Mouse (Mus musculus): Measurements from ENCODE around the gene Tfrc. TPM values are rescaled to one million over a fixed set of nuclear protein-coding genes. Genes with fewer than 3 reads are reported as not detected.
A peak's percentile ranks its signal among the peaks of the same experiment; 100 is the strongest.
"Not testable (repeated sequence)": the region's sequence is repeated elsewhere in the genome, so short reads cannot be mapped to it uniquely, and the experiment has no call there.

The Tfrc gene
- total RNA-seq, 2 experiments from 2014 or later: 57.2 to 75.8 TPM

GRCm38 (mm10) chr16:32610460-32611255 is 1.9 kb downstream of the Tfrc start:
- no peak for DNase-seq (ENCODE audit: low spot score in 2 of 2)

GRCm38 (mm10) chr16:32612052-32612451 is 3.3 kb downstream of the Tfrc start:
- no peak for DNase-seq (ENCODE audit: low spot score in 2 of 2)

DNA sequence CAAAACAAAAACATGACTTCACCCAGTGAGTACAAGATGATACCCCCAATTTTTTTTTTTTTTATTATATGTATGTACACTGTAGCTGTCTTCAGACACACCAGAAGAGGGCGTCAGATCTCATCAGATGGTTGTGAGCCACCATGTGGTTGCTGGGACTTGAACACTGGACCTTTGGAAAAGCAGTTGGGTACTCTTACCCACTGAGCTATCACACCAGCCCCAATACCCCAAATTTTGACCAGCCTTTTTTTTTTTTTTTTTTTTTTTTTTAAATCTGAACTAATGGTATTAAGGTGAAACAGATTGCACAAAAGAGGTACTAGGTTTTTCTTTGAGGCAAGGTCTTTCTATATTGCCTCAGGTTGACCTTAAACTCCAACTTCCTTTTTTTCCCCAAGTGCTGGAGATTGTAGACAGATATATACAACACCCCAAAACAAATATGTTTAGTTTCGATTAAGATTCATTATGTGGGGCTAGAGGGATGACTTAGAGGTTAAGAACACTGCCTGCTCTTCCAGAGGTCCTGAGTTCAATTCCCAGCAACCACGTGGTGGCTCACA is 4.6 kb downstream of the Tfrc start:
- no peak for DNase-seq (ENCODE audit: low spot score in 2 of 2)

DNA sequence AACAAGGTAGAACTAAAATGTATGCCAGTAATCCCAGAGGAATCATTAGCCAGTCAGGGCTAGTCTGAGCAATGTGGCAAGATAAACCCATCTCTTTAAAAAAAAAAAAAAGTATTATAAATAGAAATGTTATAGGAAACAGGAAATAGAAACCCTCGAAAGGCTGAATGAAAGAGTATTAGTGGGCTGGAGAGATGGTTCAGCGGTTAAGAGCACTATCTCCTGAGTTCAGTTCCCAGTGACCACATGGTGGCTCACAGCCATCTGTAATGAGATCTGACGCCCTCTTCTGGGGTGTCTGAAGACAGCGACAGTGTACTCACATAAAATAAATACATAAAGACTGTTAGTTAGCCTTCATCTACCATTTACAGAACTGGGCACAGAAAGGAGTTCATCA is 5.3 kb downstream of the Tfrc start:
- no peak for DNase-seq (ENCODE audit: low spot score in 2 of 2)

- no peak for DNase-seq (ENCODE audit: low spot score in 2 of 2)
These were observed 10.2 kb downstream of the Tfrc start for GRCm38 (mm10) chr16:32618946-32619345.

DNA sequence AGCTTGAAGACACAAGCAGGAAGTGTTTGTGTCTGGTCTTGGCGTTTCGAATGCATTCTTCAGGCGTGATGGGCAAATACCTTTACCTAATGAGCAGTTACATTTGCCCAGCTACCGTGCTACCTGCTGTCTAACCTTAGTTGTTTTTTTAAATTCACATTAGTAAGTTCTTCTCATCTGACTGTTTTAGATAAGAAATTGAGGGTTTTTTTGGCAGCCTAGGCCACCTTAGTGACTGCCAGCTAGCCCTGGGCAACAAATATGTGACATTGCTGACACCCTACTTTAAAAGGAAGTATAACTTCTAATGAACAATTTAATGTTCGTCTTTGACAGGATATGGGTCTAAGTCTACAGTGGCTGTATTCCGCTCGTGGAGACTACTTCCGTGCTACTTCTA is 19.4 kb downstream of the Tfrc start:
- DNase-seq (ENCODE audit: low spot score in 2 of 2): no peak

GRCm38 (mm10) chr16:32632328-32632824 is 23.7 kb downstream of the Tfrc start:
- no peak for DNase-seq (ENCODE audit: low spot score in 2 of 2)

DNA sequence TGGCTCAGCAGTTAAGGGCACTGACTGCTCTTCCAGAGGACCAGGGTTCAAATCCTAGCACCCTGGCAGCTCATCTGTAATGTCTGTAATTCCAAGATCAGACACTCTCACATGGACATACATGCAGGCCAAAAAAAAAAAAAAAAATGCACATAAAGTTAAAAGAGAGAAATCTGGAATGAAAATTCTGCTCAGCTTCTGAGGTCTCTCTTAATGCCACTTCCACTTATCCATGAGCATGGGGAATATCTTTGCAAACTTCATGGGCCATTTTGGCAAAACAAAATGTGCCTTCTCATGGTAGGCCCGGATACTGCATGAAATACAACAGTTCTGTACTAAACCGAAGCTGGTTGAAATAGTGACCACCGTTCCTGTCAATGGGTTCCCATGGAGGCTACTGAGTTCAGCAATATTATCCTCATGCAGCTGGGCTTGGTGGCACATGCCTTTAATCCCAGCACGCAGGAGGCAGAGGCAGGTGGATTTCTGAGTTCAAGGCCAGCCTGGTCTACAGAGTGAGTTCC is 24.8 kb downstream of the Tfrc start:
- no peak for DNase-seq (ENCODE audit: low spot score in 2 of 2)

DNA sequence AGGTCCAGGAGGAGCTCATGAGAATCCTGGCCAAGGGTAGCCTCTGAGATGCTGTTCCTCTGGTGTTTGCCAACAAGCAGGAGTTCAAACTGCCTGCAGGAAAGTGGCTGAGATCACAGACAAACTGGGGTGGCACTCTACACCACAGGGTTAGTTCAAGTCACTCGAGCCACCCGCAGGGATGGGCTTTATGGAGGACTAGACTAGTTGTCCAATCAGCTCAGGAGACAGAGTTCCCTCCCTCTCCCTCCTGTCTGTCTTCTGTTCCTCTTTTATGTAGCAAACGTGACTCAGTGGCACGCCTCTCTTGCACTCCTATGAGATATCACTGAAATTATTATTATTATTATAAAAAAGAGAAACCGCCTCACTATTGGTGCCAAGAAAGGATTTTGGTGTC is 25.5 kb downstream of the Tfrc start:
- no peak for DNase-seq (ENCODE audit: low spot score in 2 of 2)

DNA sequence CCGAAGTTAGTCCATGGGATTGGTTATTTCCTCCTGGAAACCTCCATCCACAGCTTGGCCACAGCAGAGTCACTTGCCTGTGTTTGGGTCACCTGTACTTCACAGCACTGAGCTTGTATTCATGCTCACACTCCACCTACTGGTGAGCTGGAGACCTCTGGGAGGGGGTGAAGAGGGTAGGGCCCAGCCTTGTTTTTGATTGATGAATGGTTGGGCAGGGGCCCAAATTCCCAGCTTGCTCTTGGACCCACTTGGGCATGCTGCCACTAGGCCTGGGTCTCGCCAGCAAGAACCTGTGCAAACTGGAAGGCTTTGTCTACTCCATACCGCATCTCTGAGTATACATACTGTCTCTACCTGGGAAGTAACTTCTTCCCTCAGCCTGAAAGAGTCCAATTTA is 26.6 kb downstream of the Tfrc start:
- no peak for DNase-seq (ENCODE audit: low spot score in 2 of 2)

DNA sequence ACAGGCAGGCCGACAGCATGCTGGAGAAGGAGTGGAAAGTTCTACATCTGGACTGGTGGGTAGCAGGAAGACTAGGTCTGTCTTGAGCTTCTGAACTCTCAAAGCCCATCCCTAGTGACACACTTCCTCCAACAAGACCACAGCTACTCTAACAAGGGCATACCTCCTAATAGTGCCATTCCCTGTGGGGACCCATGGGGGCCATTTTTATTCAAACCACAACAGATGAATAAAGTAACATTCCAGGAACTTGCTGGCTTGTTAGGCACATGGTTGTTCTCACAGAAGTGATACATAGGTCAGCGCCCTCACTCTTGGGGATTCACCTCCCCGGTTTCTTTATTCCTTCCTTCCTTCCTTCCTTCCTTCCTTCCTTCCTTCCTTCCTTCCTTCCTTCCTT is 27.6 kb downstream of the Tfrc start:
- no peak for DNase-seq (ENCODE audit: low spot score in 2 of 2)

GRCm38 (mm10) chr16:32636871-32637521 is 28.3 kb downstream of the Tfrc start:
- DNase-seq (ENCODE audit: low spot score in 2 of 2): no peak

- DNase-seq (ENCODE audit: low spot score in 2 of 2): peak in 1 of 2 experiments; percentile 78
These were observed 29.8 kb downstream of the Tfrc start for GRCm38 (mm10) chr16:32638476-32638875.

GRCm38 (mm10) chr16:32640096-32640495 is 31.4 kb downstream of the Tfrc start:
- DNase-seq (ENCODE audit: low spot score in 2 of 2): no peak

GRCm38 (mm10) chr16:32640683-32641082 is 32.0 kb downstream of the Tfrc start:
- not testable (repeated sequence) for DNase-seq (ENCODE audit: low spot score in 2 of 2)

DNA sequence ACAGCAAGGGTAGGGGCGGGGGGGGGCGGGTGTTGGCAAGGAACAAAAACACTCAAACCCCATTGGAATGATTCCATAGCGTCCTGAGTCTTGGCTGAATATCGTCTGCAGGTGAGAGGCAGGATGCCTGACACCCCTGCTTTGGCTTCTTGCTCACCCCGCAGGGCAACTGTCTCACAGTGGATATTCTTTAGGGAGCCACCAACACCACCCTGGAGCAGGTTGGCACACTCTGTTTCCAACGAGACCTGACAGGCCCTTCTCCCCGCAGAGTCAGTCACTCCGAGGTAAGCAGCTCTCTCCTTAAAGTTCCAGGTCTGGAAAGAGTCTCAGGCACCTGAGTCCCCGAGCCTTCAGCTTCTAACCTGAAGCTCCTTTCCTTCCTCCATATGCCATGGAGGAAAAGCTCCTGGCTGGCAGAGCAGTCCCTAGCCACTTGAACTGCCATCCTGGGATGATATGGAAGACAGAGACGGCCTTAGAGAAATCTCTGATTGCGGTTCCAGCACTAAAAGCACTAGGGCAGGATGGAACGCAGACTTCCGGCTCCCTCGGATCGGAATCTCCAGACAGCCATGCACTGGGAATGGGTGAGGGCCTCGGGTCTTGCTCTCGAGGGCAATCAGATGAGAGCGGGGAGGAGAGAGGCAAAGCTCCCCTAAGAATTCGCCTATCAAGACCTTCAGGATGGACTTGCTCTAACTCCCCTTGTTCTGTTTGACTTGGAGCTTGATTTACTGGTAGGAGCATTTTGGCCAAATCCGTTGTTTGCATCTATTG is 32.9 kb downstream of the Tfrc start:
- no peak for DNase-seq (ENCODE audit: low spot score in 2 of 2)

- no peak for DNase-seq (ENCODE audit: low spot score in 2 of 2)
These were observed 33.6 kb downstream of the Tfrc start for GRCm38 (mm10) chr16:32642280-32642679.

GRCm38 (mm10) chr16:32643661-32644061 is 34.9 kb downstream of the Tfrc start, which contains the start of gene Tnk2:
TSS of gene Tnk2 (plus strand) at chr16:32643874.
- peak; percentile 69 to 81 for DNase-seq (ENCODE audit: low spot score in 2 of 2)

GRCm38 (mm10) chr16:32644069-32644800 is 35.5 kb downstream of the Tfrc start:
- DNase-seq (ENCODE audit: low spot score in 2 of 2): peak in 1 of 2 experiments; percentile 23

DNA sequence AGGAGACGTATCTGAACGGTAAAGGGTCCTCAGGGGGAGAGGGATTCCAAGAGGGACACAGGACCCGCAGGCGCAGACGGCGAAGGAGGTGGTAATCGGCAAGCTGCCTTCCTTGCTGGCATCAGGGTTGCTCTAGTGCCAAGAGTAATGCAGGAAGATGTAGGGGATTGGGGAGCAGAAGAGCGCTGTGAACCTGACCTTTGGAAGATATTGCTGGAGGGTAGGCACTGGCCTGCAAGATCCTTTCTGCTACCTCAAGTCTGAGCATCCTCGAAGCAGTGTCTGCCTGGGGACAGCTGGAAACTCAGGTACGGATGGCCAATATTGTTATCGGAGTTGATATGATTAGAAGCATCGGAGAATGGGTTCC is 36.1 kb downstream of the Tfrc start:
- DNase-seq (ENCODE audit: low spot score in 2 of 2): no peak

Measured in adrenal gland, postnatal 4 days (tissue).